Mouse (Mus musculus) cerebellum, adult 2 months (tissue): ENCODE measurements around the gene Gm4141.
"Not testable (repeated sequence)": the region's sequence is repeated elsewhere in the genome, so short reads cannot be mapped to it uniquely, and the experiment has no call there.

ENCODE experiments used
- CTCF ChIP-seq: fragments of 200-500 bp; IDR thresholded peaks from 2 replicates; pipeline ENCODE4 v1.5.1; 2011; ENCODE audit warnings: low read depth, mild to moderate bottlenecking, control low read depth, low read length, moderate library complexity, borderline replicate concordance; ENCODE audit not compliant: insufficient read depth
- POLR2A ChIP-seq: fragments of 200-500 bp; IDR thresholded peaks from 2 replicates; pipeline ENCODE4 v1.6.1; 2011; ENCODE audit warnings: low read length, control low read depth, borderline replicate concordance; ENCODE audit not compliant: insufficient read depth

GRCm38 (mm10) chr7:20598921-20599320 is 22.9 kb upstream of the Gm4141 start, which contains the start of gene Gm4513:
- not testable (repeated sequence) for TF ChIP-seq POLR2A, CTCF
